Mouse (Mus musculus): ENCODE data around the gene D630023F18Rik. TPM values are rescaled to one million over a fixed set of nuclear protein-coding genes. Genes with fewer than 3 reads are reported as not detected.

The D630023F18Rik gene
- polyA plus RNA-seq, 1 experiment from 2014 or later: 0.08 TPM

- ATAC-seq: no peak
- POLR2A ChIA-PET: no interaction called here
- CTCF ChIA-PET: interaction anchor here (1.2 to 1.7 kb wide), 3 partner anchors 26 to 71 kb away, joined by 3 to 4 read pairs (median 3); no protein-coding TSS in a partner anchor
- no peak for TF ChIP-seq CTCF (IDR thresholded peaks at IDR 0.05)
- DNase-seq (ENCODE audit: low read depth, low spot score): peak; percentile 6
- in situ Hi-C loops (cut with MboI; ENCODE audit: low pct_unique_long_range_greater_than_20kb): no loop called here
- H3K27me3 ChIP-seq: no peaks in the 10 kb centered on the region
Measured at GRCm38 (mm10) chr1:65146601-65147000, 23.6 kb upstream of the D630023F18Rik start.

DNA sequence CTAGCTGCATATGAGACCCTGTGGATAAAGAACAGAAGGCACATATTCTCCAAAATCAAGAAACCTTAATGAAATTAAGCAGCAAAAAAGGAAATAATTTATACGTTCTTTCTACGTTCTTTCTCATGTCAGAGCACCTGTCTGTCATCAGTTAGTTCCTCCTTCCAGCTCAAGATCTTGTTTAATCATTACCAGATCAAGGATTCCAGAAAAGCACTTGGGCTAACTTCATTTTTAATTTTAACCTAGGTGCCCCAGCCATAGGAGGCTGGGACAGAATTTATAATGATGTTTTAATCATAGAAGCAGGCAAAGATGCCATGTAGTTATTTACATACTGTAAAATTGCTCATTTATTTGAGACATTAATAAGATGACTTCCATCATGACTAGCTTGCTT lies 21.8 kb upstream of the D630023F18Rik start:
- ChIA-PET CTCF (interaction anchor here (1.7 kb wide), 1 partner anchor 24 kb away, joined by 3 read pairs; no protein-coding TSS in a partner anchor), POLR2A (no interaction called here)
- H3K27me3 ChIP-seq: no peaks in the 10 kb centered on the region
- TF ChIP-seq CTCF (IDR thresholded peaks at IDR 0.05): no peak
- no peak for ATAC-seq
- in situ Hi-C loops (cut with MboI; ENCODE audit: low pct_unique_long_range_greater_than_20kb): no loop called here
- no peak for DNase-seq (ENCODE audit: low read depth, low spot score)

GRCm38 (mm10) chr1:65137560-65137959 lies 14.5 kb upstream of the D630023F18Rik start:
- CTCF ChIA-PET: interaction anchor here (0.6 to 1.8 kb wide), 4 partner anchors 8 to 82 kb away, joined by 3 to 8 read pairs (median 4); no protein-coding TSS in a partner anchor
- POLR2A ChIA-PET: interaction anchor here (0.7 kb wide), 1 partner anchor 18 kb away, joined by 3 read pairs; no protein-coding TSS in a partner anchor
- DNase-seq (ENCODE audit: low read depth, low spot score) (peak; percentile 50), ATAC-seq (peak; percentile 90)
- no peaks in the 10 kb centered on the region for H3K27me3 ChIP-seq
- in situ Hi-C loops (cut with MboI; ENCODE audit: low pct_unique_long_range_greater_than_20kb): no loop called here
- TF ChIP-seq CTCF (IDR thresholded peaks at IDR 0.05): no peak

DNA sequence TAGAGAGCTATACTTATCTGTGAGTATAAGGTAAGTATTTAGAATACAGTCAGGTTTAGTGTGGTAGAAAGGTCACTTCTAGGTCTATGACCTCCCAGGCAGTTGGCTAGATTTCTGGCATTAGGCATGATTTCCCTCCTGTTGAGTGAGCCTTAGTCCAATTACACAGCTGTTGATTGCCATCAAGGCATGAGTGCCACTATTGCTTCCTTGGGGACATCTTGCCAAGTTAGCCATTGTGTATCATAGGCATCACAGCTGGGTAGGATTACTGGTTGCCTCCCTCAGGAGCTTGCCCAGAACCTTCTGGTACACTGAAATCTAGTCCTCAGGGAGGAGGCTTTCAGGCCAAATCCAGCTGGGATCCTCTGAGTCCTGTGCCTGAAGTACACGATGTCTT lies 9.8 kb upstream of the D630023F18Rik start:
- in situ Hi-C loops (cut with MboI; ENCODE audit: low pct_unique_long_range_greater_than_20kb): no loop called here
- ATAC-seq: no peak

DNA sequence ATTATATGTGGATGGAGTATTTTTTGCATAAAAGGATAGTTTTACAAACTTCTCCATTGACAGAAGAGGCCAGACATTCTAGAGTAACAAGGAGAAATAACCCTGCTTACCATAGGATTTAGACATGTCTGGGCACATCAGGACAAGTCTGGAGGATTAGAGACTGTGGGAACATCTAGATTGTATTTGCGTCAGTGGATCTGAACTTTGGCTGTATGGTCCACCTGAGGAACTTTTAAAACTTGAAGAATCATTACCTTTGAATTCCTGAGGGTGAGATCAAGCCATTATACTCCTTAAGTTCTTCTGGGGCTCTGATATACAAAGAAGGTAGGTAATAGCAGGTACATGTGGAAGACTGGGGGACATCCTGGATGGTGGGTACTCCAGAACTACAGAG lies 8.7 kb upstream of the D630023F18Rik start:
- DNase-seq (ENCODE audit: low read depth, low spot score) (no peak), ATAC-seq (no peak)
- TF ChIP-seq CTCF (IDR thresholded peaks at IDR 0.05): no peak
- in situ Hi-C loops (cut with MboI; ENCODE audit: low pct_unique_long_range_greater_than_20kb): no loop called here
- no peaks in the 10 kb centered on the region for H3K27me3 ChIP-seq
- POLR2A ChIA-PET: no interaction called here
- CTCF ChIA-PET: interaction anchor here (1.3 kb wide), 1 partner anchor 19 kb away, joined by 5 read pairs; no protein-coding TSS in a partner anchor

More for the DNA sequence above, 9.8 kb upstream of the D630023F18Rik start:
- ChIA-PET CTCF (interaction anchor here (1.3 to 1.4 kb wide), 2 partner anchors 20 to 46 kb away, joined by 5 to 8 read pairs; no protein-coding TSS in a partner anchor), POLR2A (no interaction called here)
- no peaks in the 10 kb centered on the region for H3K27me3 ChIP-seq
- no peak for DNase-seq (ENCODE audit: low read depth, low spot score)
- no peak for TF ChIP-seq CTCF (IDR thresholded peaks at IDR 0.05)

DNA sequence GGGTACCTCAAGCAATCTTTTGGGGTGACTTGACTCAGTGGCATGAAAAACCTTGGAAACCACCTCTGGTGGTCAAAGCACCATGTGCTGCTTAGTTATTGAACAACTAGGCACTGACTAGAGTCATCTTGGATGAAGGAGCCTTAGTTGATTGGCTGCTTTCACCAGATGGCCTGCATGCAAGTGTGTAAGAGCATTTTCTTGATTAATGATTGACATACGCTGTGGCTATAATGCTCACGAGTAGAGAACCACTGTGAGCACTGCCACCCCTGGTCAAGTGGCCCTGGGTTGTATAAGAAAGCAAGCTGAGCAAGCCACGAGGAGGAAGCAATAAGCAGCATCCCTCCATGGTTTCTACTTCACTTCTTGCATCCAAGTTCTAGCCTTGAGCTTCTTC lies 7.2 kb upstream of the D630023F18Rik start:
- TF ChIP-seq CTCF (IDR thresholded peaks at IDR 0.05): no peak
- ATAC-seq: no peak
- H3K27me3 ChIP-seq: no peaks in the 10 kb centered on the region
- in situ Hi-C loops (cut with MboI; ENCODE audit: low pct_unique_long_range_greater_than_20kb): no loop called here
- CTCF ChIA-PET: interaction anchor here (0.9 to 1.5 kb wide), 3 partner anchors 18 to 49 kb away, joined by 3 to 4 read pairs (median 3); no protein-coding TSS in a partner anchor
- POLR2A ChIA-PET: no interaction called here
- DNase-seq (ENCODE audit: low read depth, low spot score): no peak

GRCm38 (mm10) chr1:65129634-65130180 lies 6.7 kb upstream of the D630023F18Rik start:
- no peak for TF ChIP-seq CTCF (IDR thresholded peaks at IDR 0.05)
- no peak for ATAC-seq
- in situ Hi-C loops (cut with MboI; ENCODE audit: low pct_unique_long_range_greater_than_20kb): no loop called here
- peak; percentile 7 for DNase-seq (ENCODE audit: low read depth, low spot score)
- no peaks in the 10 kb centered on the region for H3K27me3 ChIP-seq
- POLR2A ChIA-PET: no interaction called here
- CTCF ChIA-PET: interaction anchor here (0.9 to 1.5 kb wide), 4 partner anchors 8 to 50 kb away, joined by 3 to 4 read pairs (median 3); no protein-coding TSS in a partner anchor

DNA sequence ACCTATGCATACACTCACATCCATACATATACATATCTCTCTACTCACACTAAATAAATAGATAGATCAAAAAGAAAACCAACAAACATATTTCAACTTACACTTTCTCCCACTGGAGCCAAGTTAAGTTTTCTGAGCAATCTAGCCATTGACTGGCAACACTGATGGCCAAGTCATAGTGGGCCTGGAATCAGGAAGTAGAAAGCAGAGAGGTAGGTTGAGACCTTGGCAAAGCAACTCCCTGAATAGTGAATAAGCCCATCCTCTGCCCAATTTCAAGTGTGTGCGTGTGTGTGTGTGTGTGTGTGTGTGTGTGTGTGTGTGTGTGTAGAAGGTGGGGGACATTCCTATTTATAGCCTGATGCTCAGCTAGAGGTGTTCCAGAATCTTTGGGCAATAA lies 3.6 kb downstream of the D630023F18Rik start, which contains the start of gene Gm28845:
Gene Gm28845, minus strand, starts transcription at position 121 of the 400 bp plus-strand sequence.
- H3K27me3 ChIP-seq: no peaks in the 10 kb centered on the region
- POLR2A ChIA-PET: interaction anchor here (0.7 kb wide), 1 partner anchor 18 kb away, joined by 3 read pairs; no protein-coding TSS in a partner anchor
- no peak for DNase-seq (ENCODE audit: low read depth, low spot score)
- no peak for ATAC-seq
- in situ Hi-C loops (cut with MboI; ENCODE audit: low pct_unique_long_range_greater_than_20kb): no loop called here
- no peak for TF ChIP-seq CTCF (IDR thresholded peaks at IDR 0.05)
- CTCF ChIA-PET: interaction anchor here (0.9 to 2.4 kb wide), 2 partner anchors 9 to 59 kb away, joined by 3 to 7 read pairs; no protein-coding TSS in a partner anchor

DNA sequence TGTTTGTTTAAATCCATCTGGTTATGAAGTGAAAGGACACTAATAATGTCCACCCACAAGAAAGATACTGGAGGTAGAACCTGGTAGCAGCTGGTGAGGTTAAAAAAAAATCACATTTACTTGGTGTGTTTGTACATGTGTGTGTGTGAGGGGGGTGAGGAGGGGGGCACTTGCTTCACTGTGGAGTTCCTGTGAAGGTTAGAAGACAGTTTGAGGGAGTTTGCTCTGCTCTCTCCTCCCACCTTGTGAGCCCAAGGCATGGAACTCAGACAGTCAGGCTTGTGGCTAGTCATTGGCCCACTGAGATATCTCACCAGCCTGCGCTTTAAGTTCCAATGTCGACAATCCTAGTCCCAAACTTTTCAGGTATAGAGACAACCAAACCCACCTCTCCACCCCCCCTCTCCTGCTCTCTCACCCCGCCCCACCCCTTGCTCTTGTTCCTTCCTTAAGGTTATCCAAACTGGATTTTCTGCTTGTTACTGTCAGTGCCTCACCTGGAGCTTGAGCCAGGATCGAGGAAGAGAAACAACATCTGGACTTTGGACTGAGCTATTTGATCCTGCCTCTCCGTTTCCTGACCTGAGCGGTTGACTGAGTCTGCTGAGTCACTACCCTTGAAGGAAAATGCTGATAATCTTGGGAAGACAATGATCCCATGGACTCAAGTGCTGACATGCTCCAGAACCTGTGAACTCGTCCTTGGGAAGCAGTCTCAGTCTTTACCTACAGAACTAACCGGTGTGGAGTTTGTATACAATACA lies 4.7 kb downstream of the D630023F18Rik start:
- CTCF ChIA-PET: interaction anchor here (0.9 to 2.4 kb wide), 2 partner anchors 10 to 60 kb away, joined by 3 to 7 read pairs; no protein-coding TSS in a partner anchor
- in situ Hi-C loops (cut with MboI; ENCODE audit: low pct_unique_long_range_greater_than_20kb): no loop called here
- H3K27me3 ChIP-seq: no peaks in the 10 kb centered on the region
- no peak for ATAC-seq
- TF ChIP-seq CTCF (IDR thresholded peaks at IDR 0.05): no peak
- POLR2A ChIA-PET: no interaction called here
- DNase-seq (ENCODE audit: low read depth, low spot score): peak; percentile 33

DNA sequence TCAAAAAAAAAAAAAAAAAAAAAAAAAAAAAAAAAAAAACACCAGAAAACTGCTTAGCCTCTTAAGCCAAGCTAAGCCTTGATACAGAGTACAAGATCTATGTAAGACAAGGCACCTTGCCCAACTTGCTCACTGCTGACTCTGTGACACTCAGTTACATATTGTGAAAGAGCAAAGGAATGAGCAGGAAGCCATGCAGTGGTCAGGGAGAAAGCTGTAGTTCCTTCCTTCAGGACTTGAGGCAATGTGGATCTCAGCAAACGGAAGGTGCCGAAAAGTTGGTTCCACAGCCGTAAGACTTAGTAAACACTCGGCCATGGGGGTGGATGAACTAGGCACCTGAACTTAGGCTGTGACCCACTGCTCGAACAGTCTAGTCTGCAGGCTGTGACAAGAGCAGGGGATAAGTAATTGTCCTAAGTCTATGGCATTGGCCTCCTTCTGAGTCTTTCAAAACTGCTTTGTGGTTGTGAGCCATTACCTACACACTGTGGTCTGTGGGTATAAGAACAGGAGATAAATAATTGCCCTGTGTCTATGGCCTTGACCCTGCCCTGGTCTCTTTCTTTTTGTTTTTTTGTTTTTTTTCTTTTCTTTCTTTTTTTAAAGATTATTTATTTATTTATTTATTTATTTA lies 9.4 kb downstream of the D630023F18Rik start:
- no peak for ATAC-seq
- H3K27me3 ChIP-seq: peaks cover 4% of the 10 kb centered on the region
- DNase-seq (ENCODE audit: low read depth, low spot score): no peak
- CTCF ChIA-PET: interaction anchor here (1.0 to 5.6 kb wide), 5 partner anchors 24 to 63 kb away, joined by 3 to 62 read pairs (median 5); no protein-coding TSS in a partner anchor
- in situ Hi-C loops (cut with MboI; ENCODE audit: low pct_unique_long_range_greater_than_20kb): loop anchor here (5.0 kb wide), 1 partner anchor 64 kb away; no protein-coding TSS in a partner anchor
- TF ChIP-seq CTCF (IDR thresholded peaks at IDR 0.05): no peak
- POLR2A ChIA-PET: no interaction called here
